Mouse (Mus musculus) cerebellum, adult 2 months (tissue): ENCODE data around the gene Il15.

Source experiments
- CTCF ChIP-seq: fragments of 200-500 bp; IDR thresholded peaks from 2 replicates; pipeline ENCODE4 v1.5.1; 2011; ENCODE audit warnings: low read depth, mild to moderate bottlenecking, control low read depth, low read length, moderate library complexity, borderline replicate concordance; ENCODE audit not compliant: insufficient read depth
- POLR2A ChIP-seq: fragments of 200-500 bp; IDR thresholded peaks from 2 replicates; pipeline ENCODE4 v1.6.1; 2011; ENCODE audit warnings: low read length, control low read depth, borderline replicate concordance; ENCODE audit not compliant: insufficient read depth

DNA sequence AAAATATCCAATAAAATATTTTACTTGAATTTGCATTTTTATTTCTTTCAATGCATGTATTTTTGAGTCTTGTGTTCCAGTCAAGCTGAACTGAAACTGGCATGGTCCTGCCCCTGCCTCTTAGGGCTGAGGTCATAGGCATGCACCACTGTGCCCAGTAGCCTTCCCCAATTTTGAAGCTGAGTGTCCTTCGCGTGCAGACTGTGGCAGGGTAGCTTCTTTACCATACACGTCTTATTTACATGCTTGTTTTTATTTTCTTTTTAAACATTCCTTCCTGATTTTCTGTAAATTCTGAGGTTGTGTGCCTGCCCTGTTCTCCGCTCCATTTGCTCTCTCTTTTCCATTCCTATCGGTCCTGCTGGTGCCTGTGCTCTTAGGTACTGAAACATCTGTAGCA, 111.4 kb downstream of the Il15 start:
- TF ChIP-seq CTCF (no peak), POLR2A (no peak)
